17 mouse cellular contexts compared by ENCODE assay signal in genomic region chr4:85154361-85154760, GRCm38 (mm10). TPM values are rescaled to one million over a fixed set of nuclear protein-coding genes. Genes with fewer than 3 reads are reported as not detected.
"Had no signal": no experiment of that assay in that cellular context is flagged by ENCODE, and none has a peak within 500 bp of the region (broad histone marks: within the 10 kb centered on the region; RNA-seq: fewer than 3 reads in every experiment).

No protein-coding gene starts in this region.

- H3K4me1 ChIP-seq: liver, embryonic 13.5 days; liver, embryonic 15.5 days; megakaryocyte, embryonic 14.5 days; midbrain, embryonic 13.5 days; midbrain, embryonic 15.5 days; neural tube, embryonic 12.5 days; stomach, embryonic 15.5 days had no signal

- H3K4me2 ChIP-seq: liver, embryonic 11.5 days; liver, embryonic 13.5 days; liver, embryonic 15.5 days; midbrain, embryonic 11.5 days; midbrain, embryonic 13.5 days; midbrain, embryonic 15.5 days; neural tube, embryonic 12.5 days; stomach, embryonic 15.5 days had no signal

- H3K27me3 ChIP-seq: liver, embryonic 13.5 days; liver, embryonic 15.5 days; megakaryocyte, embryonic 14.5 days; midbrain, embryonic 13.5 days; midbrain, embryonic 15.5 days; neural tube, embryonic 12.5 days; stomach, embryonic 15.5 days had no signal

- H3K27ac ChIP-seq: liver, embryonic 13.5 days; liver, embryonic 15.5 days; macrophage; midbrain, embryonic 13.5 days; midbrain, embryonic 15.5 days; neural tube, embryonic 12.5 days; stomach, embryonic 15.5 days; stomach, postnatal 0 days had no signal

- H3K4me3 ChIP-seq: liver, embryonic 13.5 days; liver, embryonic 15.5 days; megakaryocyte, embryonic 14.5 days; midbrain, embryonic 13.5 days; midbrain, embryonic 15.5 days; neural tube, embryonic 12.5 days; stomach, embryonic 15.5 days had no signal

- H3K9me3 ChIP-seq: liver, embryonic 13.5 days; liver, embryonic 15.5 days; megakaryocyte, embryonic 14.5 days; midbrain, embryonic 13.5 days; midbrain, embryonic 15.5 days; neural tube, embryonic 12.5 days; stomach, embryonic 15.5 days had no signal

- H3K36me3 ChIP-seq: liver, embryonic 13.5 days; liver, embryonic 15.5 days; midbrain, embryonic 13.5 days; midbrain, embryonic 15.5 days; neural tube, embryonic 12.5 days; stomach, embryonic 15.5 days had no signal

- H3K9ac ChIP-seq: liver, embryonic 13.5 days; liver, embryonic 15.5 days; liver, postnatal 0 days; midbrain, embryonic 13.5 days; midbrain, embryonic 15.5 days; neural tube, embryonic 12.5 days; stomach, embryonic 15.5 days had no signal

- DNase-seq: liver, embryonic 13.5 days; liver, postnatal 0 days; lung, postnatal 10 days; right cerebral cortex, postnatal 14 days; thymus, adult 2 months; thymus, postnatal 25 days; thymus, postnatal 4 days had no signal

- ATAC-seq: liver, postnatal 0 days; midbrain, embryonic 13.5 days; midbrain, embryonic 15.5 days had no signal

RNA-seq across cellular contexts. Expression of gene Sh3gl2, which starts 50.6 kb away (rescaled TPM):
- polyA plus RNA-seq: liver, embryonic 15.5 days; liver, postnatal 0 days; macrophage had no signal
